Mouse (Mus musculus): ENCODE results near the gene BB287469.
"Not testable (repeated sequence)": the region's sequence is repeated elsewhere in the genome, so short reads cannot be mapped to it uniquely, and the experiment has no call there.

The BB287469 gene

GRCm38 (mm10) chr12:87816277-87816676, at the start of gene BB287469:
Gene BB287469, plus strand, starts transcription at chr12:87816577.
- in situ Hi-C loops (cut with MboI, MseI): not testable (repeated sequence)

DNA sequence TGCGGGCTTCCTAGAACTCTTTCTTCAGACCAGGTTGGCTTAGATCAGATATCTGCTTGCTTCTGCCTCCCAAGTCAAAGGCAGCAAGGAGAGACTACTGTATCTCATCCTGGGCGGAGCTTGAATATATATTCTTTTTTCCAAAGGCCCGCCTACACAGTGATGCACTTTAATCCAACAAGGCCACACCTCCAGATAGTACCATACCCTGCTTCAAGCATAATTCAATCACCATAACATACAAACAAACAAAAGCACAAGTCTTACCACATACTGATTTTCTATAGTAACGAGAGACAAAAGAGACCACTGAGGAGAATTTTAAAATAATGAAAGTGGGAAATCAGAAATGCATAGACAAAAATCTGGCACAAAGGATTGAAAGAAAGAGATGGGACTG, 40.7 kb upstream of the BB287469 start, which contains the start of gene Gm21319:
Gene Gm21319 (minus strand): TSS at position 101 of the 400 bp plus-strand sequence.
- in situ Hi-C loops (cut with MboI, MseI): loop anchor here (25.0 kb wide), 1 partner anchor 112 kb away; the partner anchor contains the start of gene Gm2022

- in situ Hi-C loops (cut with MboI, MseI): loop anchor here (25.0 kb wide), 1 partner anchor 92 kb away; the partner anchor contains the start of gene Gm2022
Measured at GRCm38 (mm10) chr12:87795212-87795611, 21.2 kb upstream of the BB287469 start, which contains the start of gene Gm21936. Gene Gm21936, plus strand, starts transcription at chr12:87795512.

DNA sequence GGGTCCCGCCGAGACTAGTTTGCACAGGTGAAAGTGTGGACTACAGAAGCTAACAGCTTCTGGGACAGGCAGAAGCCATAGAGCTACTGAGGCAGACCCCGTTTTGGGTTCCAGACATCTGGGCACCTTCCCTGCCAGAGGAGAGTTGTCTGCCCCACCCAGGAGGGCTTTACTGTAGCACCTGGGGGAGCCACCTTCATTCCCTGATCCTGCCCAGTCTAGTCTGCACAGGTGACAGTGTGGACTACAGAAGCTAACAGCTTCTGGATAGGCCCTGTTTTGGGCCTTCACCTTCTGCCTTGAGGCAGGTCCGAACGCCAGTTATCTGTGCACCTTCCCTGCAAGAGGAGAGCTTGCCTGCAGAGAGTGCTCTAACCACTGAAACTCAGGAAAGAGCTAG, 18.4 kb upstream of the BB287469 start:
- in situ Hi-C loops (cut with MboI, MseI): loop anchor here (25.0 kb wide), 1 partner anchor 89 kb away; the partner anchor contains the start of gene Gm2022

- in situ Hi-C loops (cut with MboI, MseI): not testable (repeated sequence)
Measured at GRCm38 (mm10) chr12:87842239-87842638, 25.9 kb downstream of the BB287469 start, which contains the start of gene Gm2001. Gene Gm2001, minus strand, starts transcription at chr12:87842339.

- in situ Hi-C loops (cut with MboI, MseI): not testable (repeated sequence)
Measured at GRCm38 (mm10) chr12:87850657-87851056, 34.3 kb downstream of the BB287469 start.

GRCm38 (mm10) chr12:87856067-87856466, 39.7 kb downstream of the BB287469 start:
- in situ Hi-C loops (cut with MboI, MseI): loop anchor here (5.0 kb wide), 1 partner anchor 204 kb away; no protein-coding TSS in a partner anchor

DNA sequence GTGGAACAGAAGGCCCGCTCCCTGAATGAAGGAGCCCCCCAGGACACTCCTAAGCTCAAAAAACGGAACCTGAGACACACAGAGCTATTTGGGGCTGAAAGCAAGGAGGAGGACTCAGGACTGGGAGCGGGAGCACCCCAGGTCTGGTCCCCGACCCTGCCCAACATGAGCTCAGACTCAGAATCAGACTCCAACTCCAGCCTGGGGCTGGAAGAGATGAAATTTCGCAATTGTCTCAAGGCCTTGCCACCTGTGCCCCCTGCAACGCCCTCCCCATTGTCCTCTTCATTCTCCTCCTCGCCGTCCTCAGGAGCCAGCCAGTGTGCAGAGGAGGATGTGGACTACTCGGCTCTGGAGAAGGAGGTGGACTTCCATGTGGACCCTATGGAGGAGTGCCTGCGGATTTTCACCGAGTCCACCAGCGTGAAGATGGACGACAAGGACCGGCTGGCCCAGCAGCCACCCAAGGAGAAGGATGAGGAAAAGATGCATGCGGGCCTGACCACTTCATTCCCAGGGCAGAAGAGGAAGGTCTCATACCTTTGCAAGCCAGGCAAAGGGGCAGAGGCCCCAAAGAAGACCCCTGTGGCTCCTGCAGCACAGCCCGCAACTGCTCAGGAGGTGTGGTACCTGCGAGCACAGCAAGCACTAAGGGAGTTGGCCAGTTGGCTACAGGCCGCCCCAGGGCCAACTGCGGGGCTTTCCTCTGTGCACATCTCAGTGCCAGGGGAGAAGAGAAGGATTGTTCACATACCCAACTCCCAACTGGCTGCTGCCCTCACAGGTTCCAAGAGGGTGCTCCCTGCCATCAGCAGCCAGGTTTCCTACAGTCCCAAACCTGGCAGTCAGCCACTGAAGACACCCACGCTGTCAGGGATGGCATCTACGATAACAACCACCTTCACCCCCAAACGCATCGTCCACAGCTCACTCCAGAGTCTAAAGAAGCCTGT, 45.6 kb downstream of the BB287469 start:
- in situ Hi-C loops (cut with MboI, MseI): not testable (repeated sequence)

DNA sequence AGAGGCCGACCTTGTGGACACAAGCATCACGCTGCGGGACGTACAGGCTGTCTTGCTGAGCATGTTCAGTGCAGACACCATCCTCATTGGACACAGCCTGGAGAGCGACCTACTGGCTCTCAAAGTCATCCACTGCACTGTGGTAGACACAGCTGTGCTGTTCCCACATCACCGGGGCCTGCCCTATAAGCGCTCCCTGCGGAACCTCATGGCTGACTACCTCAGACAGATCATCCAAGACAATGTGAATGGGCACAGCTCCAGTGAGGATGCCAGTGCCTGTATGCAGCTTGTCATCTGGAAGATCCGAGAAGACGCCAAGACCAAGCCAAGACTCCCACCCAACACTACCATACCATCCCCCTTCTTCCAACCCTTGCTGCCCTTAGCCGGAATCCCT, 47.3 kb downstream of the BB287469 start:
- in situ Hi-C loops (cut with MboI, MseI): not testable (repeated sequence)

DNA sequence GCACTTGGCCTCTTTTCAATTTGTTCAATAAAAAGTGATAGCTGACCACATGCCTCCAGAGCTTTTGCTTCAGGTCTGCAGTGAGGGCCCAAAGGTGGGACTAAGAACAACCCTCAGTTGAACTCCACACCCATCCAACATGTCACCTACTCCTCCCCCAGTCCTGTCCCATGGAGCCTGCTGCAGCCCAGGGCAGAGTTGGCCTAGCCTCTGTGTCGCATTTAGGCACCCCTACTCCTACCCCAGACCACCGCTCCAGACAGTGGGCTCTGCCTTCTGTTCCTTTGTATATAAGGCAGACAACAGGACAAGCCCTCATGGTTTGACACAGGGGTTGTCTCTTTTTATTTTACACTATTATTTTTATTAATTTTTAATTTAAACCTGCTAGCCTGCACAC, 47.7 kb downstream of the BB287469 start:
- in situ Hi-C loops (cut with MboI, MseI): not testable (repeated sequence)
